Mouse (Mus musculus) adrenal gland, postnatal 14 days (tissue): ENCODE measurements at regions not wholly inside any gene's neighbourhood (a gene's known extent, or its start where the extent isn't known, plus 50 kb on each side); places are given as distances from the start of the nearest gene placed in this dataset.

Experiments
- DNase-seq: peaks from one replicate; pipeline ENCODE4 v3.0.0; 2021; ENCODE audit warnings: mixed read lengths

DNA sequence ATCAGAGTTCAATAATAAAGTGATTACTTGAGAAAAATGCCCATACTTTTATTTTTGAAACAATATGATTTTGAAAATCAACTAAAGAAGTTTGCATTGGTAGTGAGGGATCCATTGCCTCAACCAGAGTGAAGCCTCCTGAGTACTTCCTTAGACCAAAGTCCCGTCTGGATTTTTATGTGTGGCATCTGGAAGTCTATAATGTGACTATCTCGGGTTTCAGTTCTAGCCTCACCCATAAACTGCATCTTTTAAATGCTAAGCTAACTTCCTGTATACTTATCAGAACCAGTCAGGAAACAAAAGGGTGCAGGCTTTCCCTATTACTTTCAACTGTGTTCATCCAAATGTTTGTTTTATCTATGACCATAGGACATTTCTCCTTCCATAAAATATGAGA lies 178.8 kb downstream of the Spry2 start:
- no peak for DNase-seq

DNA sequence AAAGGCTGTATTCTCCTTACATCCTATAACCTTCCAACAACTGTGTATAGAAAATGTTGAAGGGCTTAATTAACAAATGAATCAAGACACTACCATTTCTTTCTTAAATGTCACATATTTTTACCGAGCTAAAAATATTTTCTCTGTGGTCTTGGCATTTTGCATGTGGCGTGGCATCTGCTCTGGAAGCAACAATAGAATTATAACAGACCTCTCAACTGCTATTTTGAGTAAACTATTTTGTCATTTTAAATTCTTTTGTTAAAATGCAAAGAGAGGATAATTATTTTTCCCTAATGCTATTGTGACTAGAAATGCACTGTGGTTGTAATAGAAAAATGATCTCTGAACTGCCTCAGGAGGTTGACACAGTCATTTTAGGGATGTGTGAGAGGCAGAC lies 187.9 kb downstream of the Spry2 start:
- DNase-seq, result no peak

DNA sequence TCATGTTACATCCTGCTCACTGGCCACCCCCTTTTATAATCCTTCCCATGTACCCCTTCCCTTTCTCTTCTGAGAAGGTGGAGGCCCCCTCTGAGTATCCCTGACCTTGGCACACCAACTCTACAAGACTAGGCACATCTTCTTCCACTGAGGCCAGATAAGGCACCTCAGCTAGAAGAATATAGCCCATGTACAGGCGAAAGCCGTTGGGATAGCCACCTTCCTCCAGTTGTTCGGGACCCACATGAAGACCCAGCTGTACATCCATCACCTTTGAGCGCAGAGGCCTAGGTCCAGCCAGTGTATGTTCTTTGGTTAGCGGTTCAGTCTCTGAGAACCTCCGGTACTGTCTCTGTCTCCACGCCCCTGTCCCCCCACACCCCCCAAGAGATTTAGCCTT lies 189.9 kb downstream of the Spry2 start:
- DNase-seq, result no peak

DNA sequence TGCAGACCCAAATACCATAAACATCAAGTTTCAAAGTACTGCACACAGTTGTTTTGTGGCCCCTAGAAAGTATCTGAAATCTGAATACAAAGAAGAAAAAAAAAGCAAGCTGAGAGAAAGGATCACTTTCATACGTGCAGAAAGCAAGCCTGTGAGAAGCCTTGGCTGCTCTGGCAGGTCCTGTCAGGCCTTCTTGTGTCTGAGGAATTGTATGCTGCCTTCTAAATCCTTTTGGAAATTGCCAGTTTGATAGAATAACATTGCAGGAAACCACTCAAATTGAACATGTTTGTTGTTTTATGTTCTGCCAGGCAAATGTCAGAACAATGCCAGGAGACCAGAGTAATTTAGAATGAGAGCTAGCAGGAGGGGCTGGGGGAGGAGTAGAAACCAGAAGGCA lies 198.0 kb downstream of the Spry2 start:
- DNase-seq, result no peak

DNA sequence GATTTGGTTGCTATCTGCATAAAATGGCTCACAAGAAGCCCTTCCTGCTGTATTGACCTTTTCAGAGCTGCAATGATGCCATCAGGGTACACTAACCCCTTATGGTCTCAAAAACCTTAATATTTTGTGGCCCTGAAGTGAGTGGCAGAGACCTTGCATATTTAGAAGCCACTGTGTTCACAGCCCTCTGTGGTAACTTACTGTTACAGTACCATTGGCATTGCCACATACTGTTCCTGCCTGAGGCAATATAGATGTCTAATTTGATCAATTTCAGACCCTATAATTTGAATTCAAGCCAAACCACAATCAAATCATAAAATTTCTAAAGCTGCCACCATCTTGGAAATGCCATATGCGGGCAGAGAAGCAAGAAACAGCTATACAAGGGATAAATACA lies 198.5 kb downstream of the Spry2 start:
- DNase-seq, result no peak

DNA sequence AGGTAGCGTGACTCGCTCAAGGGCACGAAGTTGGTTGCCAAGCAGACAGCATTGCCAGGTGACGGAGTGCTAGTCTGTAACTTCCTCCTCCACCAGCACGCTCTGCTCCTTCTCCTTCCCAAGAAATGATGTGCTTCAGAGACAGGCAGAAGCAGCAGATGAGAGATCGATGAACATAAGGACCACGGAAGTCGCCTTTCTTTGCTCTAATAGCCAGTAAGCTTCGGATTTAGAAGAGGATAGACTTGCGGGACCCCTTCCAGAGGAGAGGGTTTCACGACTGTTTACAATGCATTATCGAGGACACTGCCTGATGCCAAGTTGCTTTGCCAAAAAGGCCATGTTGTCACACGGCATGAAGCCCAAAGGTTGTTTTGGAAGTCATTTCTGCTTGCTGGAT lies 199.2 kb downstream of the Spry2 start:
- peak; percentile 22 for DNase-seq

DNA sequence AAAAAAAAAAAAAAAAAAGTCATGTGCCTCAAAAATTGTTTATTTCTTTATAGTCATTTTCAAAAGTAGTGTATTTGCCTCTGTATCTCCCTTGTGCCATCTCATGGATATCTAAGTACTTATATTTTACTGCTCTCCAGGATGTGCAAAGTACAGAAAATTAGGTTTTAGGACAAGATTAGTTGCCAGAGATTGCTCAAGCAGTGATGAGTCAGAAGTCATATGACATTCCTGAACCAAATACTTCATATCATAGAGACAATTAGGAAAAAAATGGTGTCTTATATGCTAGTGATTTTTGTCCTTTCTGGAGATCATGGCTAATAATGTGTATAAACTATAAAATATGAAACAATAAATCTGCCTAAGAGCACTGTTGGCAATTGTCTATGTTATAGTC lies 201.7 kb downstream of the Spry2 start:
- no peak for DNase-seq

DNA sequence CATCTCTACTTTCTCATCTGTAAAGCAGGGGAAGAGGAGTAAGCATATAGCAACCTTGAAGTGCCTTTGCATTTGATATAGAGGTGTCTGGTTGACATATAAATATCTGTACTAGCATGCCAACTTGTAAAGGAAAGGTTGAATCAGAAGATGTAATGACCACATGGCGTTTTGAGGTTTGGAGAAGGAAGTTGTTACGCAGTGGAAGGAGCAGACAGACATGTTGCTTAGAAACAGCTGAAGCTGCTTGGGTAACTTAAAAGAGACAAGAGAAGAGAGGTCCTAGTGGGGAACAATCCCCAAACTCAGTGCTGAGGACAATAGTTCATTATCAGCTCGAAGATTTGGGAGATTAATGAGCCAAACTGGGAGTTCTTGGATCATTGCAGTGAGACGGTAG lies 202.9 kb downstream of the Spry2 start:
- DNase-seq, result no peak

DNA sequence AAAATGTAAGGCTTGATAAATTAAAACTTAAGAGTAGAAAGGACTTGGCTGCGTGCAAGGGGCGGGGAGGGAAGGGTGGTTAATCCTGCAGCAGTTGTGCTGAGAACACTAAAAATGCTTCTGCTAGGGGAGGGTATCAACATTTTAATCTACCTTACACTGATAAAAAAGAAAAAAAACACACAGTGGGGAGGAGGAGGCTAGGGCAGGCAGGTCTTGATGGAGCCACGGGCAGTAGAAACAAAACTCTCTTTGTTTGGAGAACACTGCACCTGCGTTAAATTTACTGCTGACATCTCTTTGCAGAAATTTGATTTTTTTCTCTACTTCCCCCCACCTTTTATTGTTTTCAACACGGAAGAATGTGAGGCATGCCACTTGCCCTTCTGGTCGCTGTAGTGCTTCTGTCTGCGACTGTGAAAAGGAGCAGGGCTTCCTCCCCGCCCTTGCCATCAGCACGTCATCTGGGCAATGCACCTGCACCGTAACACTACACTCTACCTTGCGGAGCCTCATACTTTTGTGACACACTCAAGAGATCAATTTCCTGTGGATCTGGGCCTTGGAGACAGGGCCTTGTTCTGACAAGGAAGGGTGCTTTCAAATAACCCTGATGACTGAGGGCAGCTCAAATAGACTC lies 211.7 kb downstream of the Spry2 start:
- no peak for DNase-seq

DNA sequence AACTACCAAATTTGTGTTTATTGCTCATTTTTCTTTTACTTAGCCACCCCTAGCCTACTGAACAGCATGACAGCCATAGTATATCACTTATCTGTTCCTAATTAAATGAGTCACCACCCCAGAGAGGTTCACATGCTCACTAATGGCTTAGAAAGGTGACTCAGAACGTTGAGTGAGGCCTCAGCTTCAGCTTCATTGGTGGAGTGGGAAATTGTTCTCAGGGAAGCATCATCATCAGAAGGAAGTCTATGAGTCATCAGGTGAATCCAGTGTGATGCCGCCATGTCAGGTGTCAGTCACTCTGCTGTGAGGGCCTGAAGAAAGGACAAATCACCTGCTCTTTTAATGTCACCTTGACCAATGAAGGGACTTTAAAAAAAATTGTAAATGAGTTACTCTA lies 212.3 kb downstream of the Spry2 start:
- no peak for DNase-seq

DNA sequence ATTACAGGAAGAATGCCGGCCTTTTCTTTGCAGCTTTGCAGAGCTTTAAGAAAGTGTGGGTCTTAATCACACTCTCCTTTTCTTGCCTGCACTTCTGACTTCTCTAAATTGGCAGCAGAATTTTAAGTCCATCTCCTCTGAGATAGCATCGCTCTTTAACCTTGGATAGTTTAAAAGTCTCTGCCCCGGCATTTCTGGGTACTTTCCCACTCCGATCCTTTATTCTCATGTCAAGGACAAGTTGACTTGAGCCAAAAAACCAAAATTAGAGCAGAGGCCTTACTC lies 220.0 kb downstream of the Spry2 start:
- peak; percentile 26 for DNase-seq

DNA sequence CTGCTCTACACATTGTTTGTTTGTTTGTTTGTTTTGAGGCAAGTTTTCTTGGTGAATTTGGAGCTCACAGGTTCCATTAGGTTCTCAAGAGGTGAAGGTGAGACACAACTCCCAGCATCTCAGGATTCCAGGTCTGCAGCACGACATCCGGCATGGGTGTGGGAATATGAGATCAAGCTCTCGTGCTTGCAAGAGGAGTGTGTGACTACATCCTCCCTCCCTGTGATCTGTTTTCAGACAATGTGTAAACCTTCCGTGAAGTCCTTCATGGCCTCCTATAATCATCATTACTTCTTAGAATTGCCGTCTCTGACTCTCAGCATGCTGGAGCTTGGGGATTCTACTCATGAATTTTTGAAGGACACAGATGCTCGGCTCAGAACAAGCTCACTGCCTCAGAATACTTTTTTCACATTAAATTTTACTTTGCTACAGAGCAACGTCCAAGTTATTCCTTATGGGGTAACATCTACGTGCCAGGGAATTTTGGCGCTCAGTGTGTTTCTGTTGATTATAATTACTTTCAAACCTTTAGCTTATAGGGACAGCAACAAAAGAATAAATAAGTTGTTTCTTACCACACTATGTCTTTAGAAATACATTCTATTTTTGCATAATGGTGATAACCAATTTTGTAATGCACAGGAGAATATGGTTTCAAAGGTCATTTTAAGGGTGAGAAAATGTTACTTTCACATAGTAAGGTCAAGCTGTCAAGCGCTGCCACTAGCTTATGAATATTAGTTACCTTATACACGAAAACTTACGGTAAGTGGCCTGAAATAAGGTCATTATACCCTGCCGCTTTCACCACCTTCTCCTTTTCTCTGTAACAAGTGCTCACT lies 220.6 kb downstream of the Spry2 start:
- DNase-seq, result no peak

DNA sequence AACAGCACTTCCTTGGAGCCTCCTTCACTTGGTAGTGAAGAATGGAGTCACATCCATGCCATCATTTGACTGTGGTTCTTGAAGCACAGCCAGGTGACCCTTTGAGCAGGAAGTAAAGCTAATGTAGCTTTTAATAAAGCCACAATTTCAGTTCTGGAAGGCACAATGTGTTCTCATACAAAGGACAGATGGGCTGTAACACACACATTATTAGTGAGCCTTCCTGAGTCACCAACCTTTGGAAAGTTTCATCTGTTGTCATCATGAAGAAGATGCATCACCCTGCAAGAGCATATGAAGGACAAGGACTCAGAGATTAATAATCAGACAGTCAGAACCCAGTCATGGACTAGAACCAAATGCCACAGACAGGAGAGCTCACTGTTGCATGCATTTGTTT lies 221.6 kb downstream of the Spry2 start:
- DNase-seq, result peak; percentile 14

DNA sequence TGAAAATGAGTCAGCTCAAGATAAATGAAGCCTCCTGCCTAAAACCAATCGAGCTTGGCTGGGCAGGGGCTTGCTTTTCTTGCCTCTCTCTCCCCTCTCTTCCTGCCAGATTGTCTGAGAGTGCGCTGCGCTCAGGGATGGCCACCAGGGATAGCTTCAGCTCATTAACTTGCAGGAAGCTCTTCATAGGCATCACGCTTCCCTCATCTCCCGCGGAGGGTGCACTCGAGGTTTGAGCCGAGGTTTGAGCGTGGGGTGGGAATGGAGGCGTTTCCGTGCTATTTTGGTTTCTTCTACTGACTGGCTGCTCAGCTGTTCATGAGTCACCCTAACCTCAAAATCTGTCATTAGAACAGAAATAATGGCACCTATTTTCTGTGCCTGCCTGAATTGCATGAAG lies 227.7 kb downstream of the Spry2 start:
- DNase-seq, result peak; percentile 58

DNA sequence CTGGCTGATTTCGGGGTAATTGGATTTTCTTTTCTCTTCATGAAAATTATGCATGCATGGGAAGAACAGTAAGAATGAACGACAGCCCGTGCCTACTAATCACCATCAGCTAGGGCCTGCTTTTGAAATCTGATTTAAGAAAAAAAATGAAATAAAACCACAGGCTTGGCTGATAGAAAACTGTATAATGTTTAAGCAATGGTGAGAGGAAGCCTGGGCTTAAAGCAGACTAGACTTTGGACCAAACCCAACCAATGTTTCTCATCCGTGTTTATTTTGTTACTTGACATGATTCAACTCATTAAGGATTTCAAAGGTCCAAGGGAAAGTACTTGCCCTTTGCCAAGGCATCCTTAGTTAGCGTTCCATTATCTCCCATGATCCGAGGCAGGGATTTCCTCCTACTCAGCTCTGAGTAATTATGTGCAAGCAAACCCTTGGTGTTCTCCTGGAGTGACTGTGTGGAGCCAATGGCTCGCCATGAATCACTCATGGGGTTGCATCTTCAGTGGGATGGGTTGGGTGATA lies 231.9 kb downstream of the Spry2 start:
- DNase-seq, result no peak

DNA sequence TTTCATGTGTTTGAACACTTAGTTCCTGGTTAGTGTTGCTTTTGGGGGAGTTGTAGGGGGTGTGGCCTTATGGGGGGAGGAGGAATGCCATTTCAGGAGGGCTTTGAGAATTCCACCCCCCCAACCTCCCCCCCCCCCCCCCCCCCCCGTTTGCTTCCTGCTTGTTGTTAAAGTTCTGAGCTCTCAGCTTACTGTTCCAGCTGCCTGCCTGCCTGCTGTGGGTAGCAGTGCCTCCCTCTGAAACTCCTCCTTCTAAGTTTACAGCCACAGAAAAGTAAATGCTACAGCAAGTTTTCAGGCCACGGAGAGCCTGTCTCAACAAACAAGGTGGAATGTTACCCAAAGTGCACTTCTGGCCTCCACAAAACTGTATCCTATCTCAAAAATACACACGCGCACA lies 233.1 kb downstream of the Spry2 start:
- no peak for DNase-seq

DNA sequence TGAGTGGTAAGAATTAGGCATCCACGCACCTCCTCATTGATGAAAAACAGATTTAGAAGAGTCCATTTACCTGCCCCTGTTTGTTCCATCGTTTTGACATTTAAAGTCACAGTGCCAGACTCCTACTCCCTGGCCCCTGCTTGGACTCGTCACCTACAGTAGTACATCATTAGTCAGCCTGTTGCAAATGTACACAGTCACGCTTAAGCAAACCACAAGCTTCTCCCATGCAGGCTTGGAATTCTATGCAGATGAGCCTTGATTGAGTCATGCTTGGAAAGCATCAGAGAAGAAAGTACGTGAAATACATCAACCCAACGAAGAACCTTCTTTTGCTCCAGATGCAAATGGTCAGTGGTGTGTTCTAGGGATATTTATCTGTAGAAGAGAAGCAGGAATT lies 233.8 kb downstream of the Spry2 start:
- no peak for DNase-seq

DNA sequence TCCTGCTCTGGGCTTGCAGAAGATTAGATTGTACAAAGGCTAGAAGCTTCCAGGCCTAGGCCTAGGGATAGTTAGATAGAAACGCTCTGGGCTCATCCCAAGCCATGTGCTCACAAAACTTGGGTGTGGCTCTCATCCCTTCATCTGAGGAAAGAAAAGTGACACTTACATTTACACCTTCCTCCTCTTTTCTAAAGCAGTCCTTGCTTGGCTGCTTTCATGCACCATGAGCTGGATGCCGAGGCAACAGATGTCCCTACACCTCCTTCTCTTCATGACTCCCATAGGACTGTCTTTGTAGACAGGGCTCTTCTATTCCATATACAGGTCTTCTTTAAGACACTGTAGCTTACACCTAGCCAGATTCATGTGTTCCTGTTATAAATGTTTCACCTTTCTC lies 238.3 kb downstream of the Spry2 start:
- no peak for DNase-seq

DNA sequence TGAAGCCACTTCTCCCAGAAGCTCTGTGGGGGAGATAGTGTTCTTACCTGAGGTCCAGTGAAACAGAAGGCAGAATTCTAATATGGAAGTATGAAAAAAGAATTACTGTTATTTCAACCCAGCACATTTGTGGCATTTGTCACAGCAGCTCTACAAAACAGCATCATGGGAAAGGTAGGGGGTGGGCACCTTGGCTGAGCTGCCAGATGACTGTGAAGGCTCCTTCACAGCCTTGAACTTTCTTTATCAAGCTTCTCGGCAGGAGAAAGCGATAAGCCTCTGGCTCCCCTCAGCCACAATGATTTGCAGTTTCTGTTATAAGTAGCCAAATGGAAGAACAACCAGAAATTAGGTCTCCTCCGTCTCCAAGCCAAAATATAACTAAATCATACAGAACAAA lies 249.5 kb downstream of the Spry2 start:
- peak; percentile 26 for DNase-seq

DNA sequence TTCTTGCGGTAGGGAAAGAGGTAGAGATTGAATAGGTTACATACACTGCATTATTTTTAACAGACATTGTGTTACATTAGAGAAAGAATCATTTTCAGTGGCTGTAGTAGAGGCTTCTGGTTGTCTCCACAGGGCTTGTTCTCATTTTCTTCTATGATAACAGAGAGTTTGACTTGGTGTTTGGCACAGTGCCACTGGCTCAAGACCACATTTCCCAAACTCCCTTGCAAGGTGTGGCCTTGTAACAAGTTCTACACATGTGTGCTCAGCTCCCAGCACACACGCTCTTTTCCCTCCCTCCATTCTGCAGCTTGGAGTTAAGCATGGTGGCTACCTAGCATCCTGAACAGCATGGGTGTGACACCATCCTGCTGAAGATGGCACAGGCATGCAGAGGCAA lies 252.2 kb downstream of the Spry2 start:
- DNase-seq, result no peak

DNA sequence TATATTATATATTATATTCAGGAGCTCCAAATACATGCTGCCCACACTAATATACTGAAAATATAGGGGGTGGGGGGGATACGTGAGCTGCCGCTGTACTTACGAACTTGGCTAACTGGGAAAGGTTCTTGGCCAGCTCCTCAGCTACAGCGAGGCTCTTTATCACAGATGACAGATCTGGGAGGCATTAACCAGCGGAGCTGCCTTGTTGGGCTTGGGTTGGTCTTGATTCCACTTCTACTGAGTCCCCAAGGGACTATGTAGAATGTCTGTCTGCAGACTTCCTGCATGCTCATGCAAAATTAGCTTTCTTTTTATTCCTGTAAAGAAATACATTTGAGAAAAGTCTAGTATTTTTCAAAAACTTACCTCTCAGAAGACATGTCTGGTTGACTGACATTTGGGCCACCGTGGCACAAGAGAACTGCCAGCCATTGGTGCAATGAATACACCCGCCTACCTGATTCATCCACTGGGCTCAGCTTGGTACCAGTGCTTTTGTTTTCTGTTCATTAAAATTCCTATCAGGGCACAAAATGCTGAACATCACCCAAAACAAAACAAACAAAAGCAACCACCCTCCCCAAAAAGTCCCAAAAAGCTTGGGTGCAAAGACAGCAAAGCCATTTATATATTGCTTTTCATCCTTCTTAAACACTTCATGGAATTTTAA lies 253.2 kb downstream of the Spry2 start:
- no peak for DNase-seq

DNA sequence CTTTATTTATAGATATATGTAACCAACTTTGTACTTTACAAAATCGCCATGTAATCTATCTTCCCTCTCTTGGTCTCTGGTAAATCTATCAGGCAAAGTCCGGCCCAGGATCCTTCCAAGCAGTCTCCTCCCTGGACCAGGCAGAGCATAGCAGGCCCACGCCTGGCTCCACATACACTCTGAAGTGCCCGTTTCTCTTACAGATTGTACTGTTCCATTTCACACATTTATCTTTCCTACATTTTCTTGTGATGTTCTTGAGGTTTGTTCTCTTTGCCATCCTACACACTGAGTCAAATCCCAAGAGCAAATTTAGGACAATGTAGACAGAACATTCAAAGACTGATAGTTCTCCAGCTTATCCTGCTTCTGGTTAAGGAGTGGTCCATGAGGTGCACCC lies 264.3 kb downstream of the Spry2 start:
- no peak for DNase-seq

DNA sequence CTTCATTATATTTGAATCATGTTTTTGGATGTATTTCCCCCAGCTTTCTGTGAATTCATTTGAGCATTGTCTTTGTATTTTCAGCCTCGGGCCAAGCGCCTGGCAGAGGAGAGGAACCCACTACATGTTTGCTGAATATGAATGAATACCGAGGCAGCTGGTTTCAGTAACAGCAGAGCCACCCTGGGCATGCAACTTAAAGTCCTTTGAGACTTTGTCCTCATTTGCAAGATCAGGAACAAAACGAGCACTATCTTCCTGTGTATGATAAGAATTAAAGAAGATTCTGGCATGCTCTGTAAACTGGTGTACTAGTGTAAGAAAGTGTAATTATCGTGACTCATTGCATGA lies 265.0 kb downstream of the Spry2 start:
- DNase-seq, result no peak
